Mouse (Mus musculus): ENCODE measurements around the gene Bglap3. TPM values are rescaled to one million over a fixed set of nuclear protein-coding genes. Genes with fewer than 3 reads are reported as not detected.
A peak's percentile ranks its signal among the peaks of the same experiment; 100 is the strongest.

Gene Bglap3
- total RNA-seq, 4 experiments from 2014 or later, result 0.63 to 2.3 (median 1.3) TPM

- DNase-seq (ENCODE audit: low spot score in 2 of 2), result peak; percentile 93 to 94
Observed at GRCm38 (mm10) chr3:88336058-88337013, 36.2 kb downstream of the Bglap3 start, which contains the start of the genes Tmem79 and Smg5. Tmem79 (minus strand) TSS chr3:88336148. Smg5 (plus strand) TSS chr3:88336260.

DNA sequence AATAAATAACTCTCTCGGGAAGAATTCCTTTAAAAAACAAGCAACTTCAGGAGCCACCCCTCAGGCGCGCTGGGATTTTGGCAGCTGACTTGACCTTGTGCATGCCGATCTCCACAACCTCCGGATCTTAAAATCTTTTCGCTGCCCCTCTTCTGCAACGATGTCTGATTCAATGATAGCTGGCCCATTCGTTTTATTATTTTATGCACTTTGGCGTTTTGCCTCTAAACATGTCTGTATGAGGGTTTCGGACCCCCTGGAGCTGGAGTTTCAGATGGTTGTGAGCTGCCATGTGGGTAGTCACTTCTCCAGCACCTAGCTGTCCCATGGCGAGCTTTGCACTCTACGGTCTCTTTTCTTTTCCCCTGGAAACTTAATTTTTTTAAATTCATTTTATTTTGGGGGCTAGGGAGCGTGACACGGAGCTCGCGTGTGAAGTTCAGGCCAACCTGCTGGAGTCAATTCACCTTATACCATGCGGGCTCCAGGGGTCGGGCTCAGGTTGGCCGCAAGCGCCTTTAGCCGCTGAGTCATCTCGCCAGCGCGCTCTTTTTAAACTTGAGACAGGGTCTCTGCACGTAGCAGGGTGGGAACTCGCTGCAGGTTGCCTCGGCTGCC lies 37.0 kb downstream of the Bglap3 start:
- DNase-seq (ENCODE audit: low spot score in 2 of 2), result no peak

GRCm38 (mm10) chr3:88334902-88335435 lies 37.6 kb downstream of the Bglap3 start:
- no peak for DNase-seq (ENCODE audit: low spot score in 2 of 2)

DNA sequence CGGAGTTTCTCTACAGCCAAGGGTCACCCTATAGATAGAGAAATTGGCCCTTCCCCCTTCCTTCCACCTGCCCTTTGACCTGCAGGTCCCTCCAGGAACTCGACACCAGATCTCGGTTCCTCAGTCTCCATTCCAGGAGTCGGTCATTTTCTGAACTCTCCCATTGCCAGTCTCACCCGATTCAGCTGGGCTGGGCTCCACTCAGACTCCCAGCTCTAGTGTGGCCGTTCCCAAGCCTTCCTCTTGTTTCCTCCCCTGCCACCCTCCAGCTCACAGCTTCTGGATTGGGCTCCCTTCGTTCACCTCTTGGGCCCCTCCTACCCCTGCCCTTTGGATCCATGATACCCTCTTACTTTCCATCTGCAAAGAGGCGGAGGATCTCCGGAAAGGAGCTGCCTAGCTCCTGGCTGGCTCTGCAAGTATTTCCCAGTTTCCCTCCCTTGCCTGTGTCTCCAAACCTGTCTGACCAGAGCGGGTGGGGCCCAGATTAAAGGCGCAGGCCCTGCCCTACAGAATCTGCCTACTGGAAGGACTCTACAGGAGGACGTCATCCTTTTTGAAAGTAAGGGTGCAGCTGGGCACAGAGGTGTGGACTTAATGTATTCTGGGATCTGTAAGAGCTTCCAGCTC lies 38.4 kb downstream of the Bglap3 start:
- DNase-seq (ENCODE audit: low spot score in 2 of 2), result no peak

DNA sequence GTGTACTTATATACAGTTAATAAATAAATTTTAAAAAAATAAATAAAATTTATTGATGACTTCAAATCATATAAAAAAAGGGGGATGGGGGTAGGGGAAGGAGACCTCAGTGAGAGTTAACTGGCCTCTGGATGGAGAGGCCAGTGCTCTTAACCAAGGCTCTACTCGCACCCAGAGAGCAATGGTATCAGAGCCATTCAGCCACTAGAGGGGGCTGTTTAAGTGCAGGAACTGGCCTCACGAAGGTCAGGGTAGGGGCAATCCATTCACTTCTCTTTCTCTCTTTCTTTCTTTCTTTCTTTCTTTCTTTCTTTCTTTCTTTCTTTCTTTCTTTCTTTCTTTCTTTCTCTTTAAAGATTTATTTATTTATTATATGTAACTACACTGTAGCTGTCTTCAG lies 41.3 kb downstream of the Bglap3 start:
- DNase-seq (ENCODE audit: low spot score in 2 of 2), result no peak

DNA sequence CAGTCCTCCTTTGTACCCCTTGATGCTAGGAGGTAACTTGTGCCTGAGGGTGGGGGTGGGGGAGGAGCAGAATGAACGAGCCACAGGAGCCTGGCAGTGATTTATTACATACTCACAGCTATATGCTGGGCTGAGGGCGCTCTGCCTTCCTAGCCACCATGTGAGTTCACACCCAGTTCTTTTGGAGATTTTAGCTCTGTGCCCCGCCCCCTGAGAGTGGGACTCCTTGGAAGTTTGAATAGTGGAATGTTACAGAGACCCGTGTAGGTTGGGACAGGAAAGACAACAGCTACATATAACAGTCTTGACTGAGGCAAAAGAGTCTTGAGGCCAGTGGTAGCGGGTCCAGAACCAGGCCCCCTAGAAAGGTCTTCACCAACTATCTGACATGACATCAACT lies 43.6 kb downstream of the Bglap3 start:
- no peak for DNase-seq (ENCODE audit: low spot score in 2 of 2)

GRCm38 (mm10) chr3:88324951-88325405 lies 47.6 kb downstream of the Bglap3 start, which contains the start of gene Glmp:
Glmp (plus strand) TSS chr3:88325023.
- peak; percentile 20 to 40 for DNase-seq (ENCODE audit: low spot score in 2 of 2)

Other genes starting within 250 kb of the Bglap3 start
- gene Mef2d, start 230.4 kb downstream of the Bglap3 start, total RNA-seq (2022), result 100 to 1,000 TPM; 190 to 208 (median 194) TPM
- gene Rhbg, start 118.0 kb downstream of the Bglap3 start, total RNA-seq (2022), result not detected
- under 1 TPM in 1 of 4 experiments, not detected in 3; 0.61 TPM for gene Gm38392, start 85.5 kb downstream of the Bglap3 start, total RNA-seq (2022)
- 1 to 10 TPM; 3.1 to 6.6 (median 4.3) TPM for gene Tsacc, start 75.7 kb downstream of the Bglap3 start, total RNA-seq (2022)
- gene Cct3, start 75.6 kb downstream of the Bglap3 start, total RNA-seq (2022), result 100 to 1,000 TPM; 166 to 184 (median 173) TPM
- 100 to 1,000 TPM in 2 of 4 experiments, 10 to 100 TPM in 2; 97.4 to 106 (median 100) TPM for gene Glmp, start 47.7 kb downstream of the Bglap3 start, total RNA-seq (2022)
- 1 to 10 TPM; 1.4 to 2.8 (median 1.8) TPM for gene Tmem79, start 36.6 kb downstream of the Bglap3 start, total RNA-seq (2022)
- 10 to 100 TPM; 80.2 to 90.1 (median 83.9) TPM for gene Smg5, start 36.5 kb downstream of the Bglap3 start, total RNA-seq (2022)
- 10 to 100 TPM; 14.4 to 16.7 (median 14.8) TPM for gene Paqr6, start 8.2 kb downstream of the Bglap3 start, total RNA-seq (2022)
- 1 to 10 TPM in 3 of 4 experiments, not detected in 1; 1.1 to 1.8 (median 1.3) TPM for gene Bglap2, start 6.0 kb upstream of the Bglap3 start, total RNA-seq (2022)
- gene Bglap, start 11.7 kb upstream of the Bglap3 start, total RNA-seq (2022), result 1 to 10 TPM in 1 of 4 experiments, not detected in 3; 2.8 TPM
- 1 to 10 TPM; 7.4 to 9.2 (median 7.8) TPM for gene Pmf1, start 37.6 kb upstream of the Bglap3 start, total RNA-seq (2022)
- gene Slc25a44, start 52.4 kb upstream of the Bglap3 start, total RNA-seq (2022), result 10 to 100 TPM; 72.5 to 77.6 (median 75.9) TPM
- gene Sema4a, start 88.4 kb upstream of the Bglap3 start, total RNA-seq (2022), result 10 to 100 TPM; 63.2 to 71.4 (median 66.8) TPM
- gene Lmna, start 137.2 kb upstream of the Bglap3 start, total RNA-seq (2022), result 10 to 100 TPM; 50.1 to 67.5 (median 60.3) TPM
- gene Mex3a, start 159.7 kb upstream of the Bglap3 start, total RNA-seq (2022), result 1 to 10 TPM; 2.3 to 3.1 (median 2.6) TPM
- not detected for gene Rab25, start 175.6 kb upstream of the Bglap3 start, total RNA-seq (2022)
- 100 to 1,000 TPM; 102 to 133 (median 110) TPM for gene Lamtor2, start 180.3 kb upstream of the Bglap3 start, total RNA-seq (2022)
- 100 to 1,000 TPM; 121 to 142 (median 129) TPM for gene Ubqln4, start 181.0 kb upstream of the Bglap3 start, total RNA-seq (2022)
- 10 to 100 TPM; 85.5 to 93.2 (median 89.8) TPM for gene Ssr2, start 203.1 kb upstream of the Bglap3 start, total RNA-seq (2022)
- gene Arhgef2, start 233.2 kb upstream of the Bglap3 start, total RNA-seq (2022), result 100 to 1,000 TPM; 228 to 247 (median 232) TPM